Mouse (Mus musculus) lung, adult 2 months (tissue): ENCODE data around the gene Maml3. TPM values are rescaled to one million over a fixed set of nuclear protein-coding genes. Genes with fewer than 3 reads are reported as not detected.

Experiments used
- DNase-seq: peaks from one replicate; pipeline ENCODE4 v3.0.0; 2022
- H3K4me1 ChIP-seq: fragments of 200-500 bp; 2 replicates; pipeline ENCODE4 v1.6.1; 2011; ENCODE audit warnings: low read length; ENCODE audit not compliant: control insufficient read depth, insufficient read depth
- H3K4me3 ChIP-seq: fragments of 200-500 bp; replicated peaks from 2 replicates; pipeline ENCODE3; 2011; ENCODE audit warnings: low read depth, mild to moderate bottlenecking, control low read depth, low read length; ENCODE audit errors: extremely low read depth
- CTCF ChIP-seq: fragments of 200-500 bp; IDR thresholded peaks from 2 replicates; pipeline ENCODE4 v1.5.1; 2011; ENCODE audit warnings: mild to moderate bottlenecking, low read length, control low read depth; ENCODE audit not compliant: insufficient read depth
- POLR2A ChIP-seq: fragments of 200-500 bp; IDR thresholded peaks from 2 replicates; pipeline ENCODE4 v1.6.1; 2011; ENCODE audit warnings: low read depth, mild to moderate bottlenecking, control low read depth, low read length, borderline replicate concordance; ENCODE audit errors: extremely low read depth
- WGBS: fragments of 180-500 bp; shearing (Covaris S2); methylation state at CpG from one replicate; pipeline ENCODE4 v1.1.7; 2018; 5-methylcytosine and 5-hydroxymethylcytosine counted together
- polyA plus RNA-seq: library from polyadenylated mRNA; depleted of rRNA; stranded (reverse); fragments of >200 nt; gene quantifications from 2 replicates; pipeline ENCODE4 v1.2.3, GENCODE M21; 2012

Gene Maml3
- polyA plus RNA-seq, 1 experiment: 11.2 TPM

GRCm38 (mm10) chr3:51952728-51953623, 151.9 kb downstream of the Maml3 start:
- TF ChIP-seq CTCF (no peak), POLR2A (no peak)
- H3K4me3 ChIP-seq: no peak overlapping the region
- DNase-seq: no peak

DNA sequence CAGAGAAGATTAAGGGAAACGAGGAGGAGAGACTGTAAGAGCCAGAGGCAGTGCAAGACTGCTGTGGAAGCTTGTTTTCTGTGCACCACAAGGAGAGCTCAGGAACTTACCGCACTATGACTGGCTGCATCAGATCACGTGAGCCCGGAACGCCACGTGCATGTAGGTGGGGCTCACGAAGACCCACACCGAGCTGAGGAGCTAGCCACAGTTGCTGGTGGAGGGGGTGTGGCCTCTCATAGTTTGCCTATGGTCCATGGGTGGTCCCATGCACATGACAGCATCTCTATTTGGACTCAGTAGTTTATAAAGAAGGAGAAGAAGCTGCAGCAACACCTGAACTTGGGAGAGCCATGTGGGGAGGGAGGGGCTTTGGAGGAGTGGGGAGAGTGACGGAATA, 152.6 kb downstream of the Maml3 start:
- no peak for DNase-seq
- 75% methylated on average over 9 of the region's 9 CpGs for WGBS
- no peak for TF ChIP-seq POLR2A
- no peak for TF ChIP-seq CTCF
- Histone ChIP-seq H3K4me3 (no peak overlapping the region), H3K4me1 (peaks cover 8% of the 10 kb centered on the region; the same call in 1 of the 2 replicates)

More at GRCm38 (mm10) chr3:51952728-51953623, 151.9 kb downstream of the Maml3 start:
- WGBS: 75% methylated on average over 33 of the region's 33 CpGs
- peaks cover 8% of the 10 kb centered on the region; the same call in 1 of the 2 replicates for H3K4me1 ChIP-seq

DNA sequence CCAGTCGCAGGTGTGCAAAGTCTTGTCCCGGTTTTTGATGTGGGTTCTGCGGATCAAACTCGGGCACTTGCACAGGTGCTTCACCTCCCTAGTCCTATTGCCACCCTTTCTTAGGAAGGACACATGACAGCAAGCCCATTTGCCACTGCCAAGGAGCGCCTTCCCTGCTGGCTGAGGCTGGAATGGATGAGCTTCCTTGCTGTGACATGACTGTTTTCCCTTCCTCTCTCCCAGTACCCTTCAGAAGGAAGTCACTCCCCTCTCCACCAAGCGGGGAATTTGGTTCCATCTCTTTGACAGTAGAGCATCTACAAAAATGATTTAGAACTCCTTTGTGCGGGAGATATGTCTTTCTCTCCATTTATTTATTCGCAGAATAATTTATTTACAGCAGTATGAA, 155.2 kb downstream of the Maml3 start:
- TF ChIP-seq POLR2A (no peak), CTCF (no peak)
- Histone ChIP-seq H3K4me1 (peaks cover 6% of the 10 kb centered on the region; the same call in 1 of the 2 replicates), H3K4me3 (no peak overlapping the region)
- no peak for DNase-seq
- 61% methylated on average over 8 of the region's 8 CpGs for WGBS

DNA sequence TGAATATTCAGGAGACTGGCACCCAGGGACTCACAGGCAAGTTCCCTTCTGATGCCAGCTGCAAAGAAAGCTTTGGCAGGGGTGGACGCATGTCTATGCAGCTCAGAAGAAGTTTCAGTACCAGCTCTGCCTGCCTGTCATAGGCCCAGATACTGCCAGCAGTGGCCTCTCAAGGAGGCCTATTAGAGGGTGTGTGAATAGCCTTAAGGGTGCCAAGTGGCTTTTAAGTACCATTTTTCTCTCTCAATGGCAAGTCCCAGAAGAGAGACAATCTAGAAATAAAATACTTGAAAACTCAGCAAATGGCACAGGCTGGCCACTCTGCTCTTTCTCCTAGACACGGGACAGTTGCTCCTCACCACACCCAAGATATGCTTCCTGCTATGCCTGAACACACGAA, 157.7 kb downstream of the Maml3 start:
- H3K4me3 ChIP-seq: no peak overlapping the region
- TF ChIP-seq POLR2A (no peak), CTCF (no peak)
- H3K4me1 ChIP-seq: peaks cover 3% of the 10 kb centered on the region; the same call in 1 of the 2 replicates
- peak; percentile 41 for DNase-seq
- 50% methylated on average over 3 of the region's 3 CpGs for WGBS

GRCm38 (mm10) chr3:51943642-51944041, 161.2 kb downstream of the Maml3 start:
- H3K4me1 ChIP-seq: no peaks in the 10 kb centered on the region; the same call in 1 of the 2 replicates
- DNase-seq: no peak
- no peak overlapping the region for H3K4me3 ChIP-seq
- no peak for TF ChIP-seq CTCF
- TF ChIP-seq POLR2A: no peak
- 66% methylated on average over 8 of the region's 8 CpGs for WGBS

GRCm38 (mm10) chr3:51941781-51942180, 163.1 kb downstream of the Maml3 start:
- WGBS: 66% methylated on average over 8 of the region's 8 CpGs
- H3K4me1 ChIP-seq: no peaks in the 10 kb centered on the region; the same call in 1 of the 2 replicates
- TF ChIP-seq POLR2A (no peak), CTCF (no peak)
- no peak for DNase-seq
- no peak overlapping the region for H3K4me3 ChIP-seq

DNA sequence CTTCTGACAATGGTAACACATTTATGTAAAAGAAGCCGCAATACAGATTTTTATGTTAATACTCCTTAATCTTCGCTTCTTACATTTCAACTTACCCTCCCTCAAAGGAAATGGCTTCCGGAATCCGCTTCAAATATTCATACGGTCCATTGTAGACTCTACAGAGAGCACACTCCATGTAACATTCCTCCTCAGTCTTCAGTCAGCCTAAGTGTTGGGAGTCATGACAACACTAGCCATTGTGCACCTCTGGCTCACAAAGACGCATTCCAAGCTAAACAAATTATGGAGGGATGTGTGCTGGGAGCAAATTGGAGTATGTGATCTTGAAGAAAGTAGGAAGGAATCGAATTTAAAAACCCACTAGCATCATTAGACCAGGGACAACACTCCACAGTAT, 165.0 kb downstream of the Maml3 start:
- TF ChIP-seq CTCF: no peak
- no peak for TF ChIP-seq POLR2A

DNA sequence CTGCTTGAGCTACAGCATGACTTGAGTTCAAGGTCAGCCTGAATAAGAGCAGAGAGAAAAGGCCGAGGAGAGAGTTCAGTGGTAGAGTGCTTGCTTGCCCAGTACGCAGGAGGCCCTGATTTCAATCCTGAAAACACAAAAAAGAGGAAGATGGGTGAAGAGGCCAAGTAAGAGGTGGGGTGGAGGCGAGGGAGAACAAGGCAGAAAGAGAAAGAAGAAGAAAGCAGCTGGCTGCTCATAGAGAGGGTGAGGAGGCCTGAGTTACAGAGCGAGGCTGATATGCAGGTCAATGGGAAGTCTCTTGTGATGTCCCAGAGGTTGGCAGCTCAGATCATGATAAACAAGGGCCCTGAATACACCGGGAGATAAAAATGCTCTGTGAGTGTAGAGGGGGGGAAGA, 165.8 kb downstream of the Maml3 start:
- 75% methylated on average over 5 of the region's 5 CpGs for WGBS
- DNase-seq: no peak
- no peak for TF ChIP-seq POLR2A
- Histone ChIP-seq H3K4me3 (no peak overlapping the region), H3K4me1 (no peaks in the 10 kb centered on the region; the same call in 1 of the 2 replicates)

More for the DNA sequence above, 165.0 kb downstream of the Maml3 start:
- no peak overlapping the region for H3K4me3 ChIP-seq
- DNase-seq: no peak
- H3K4me1 ChIP-seq: no peaks in the 10 kb centered on the region; the same call in 1 of the 2 replicates
- WGBS: 83% methylated on average over 7 of the region's 7 CpGs

- Histone ChIP-seq H3K4me3 (no peak overlapping the region), H3K4me1 (no peaks in the 10 kb centered on the region)
- 89% methylated on average over 5 of the region's 5 CpGs for WGBS
- DNase-seq: no peak
- TF ChIP-seq POLR2A (no peak), CTCF (no peak)
These were observed 167.7 kb downstream of the Maml3 start for GRCm38 (mm10) chr3:51937176-51937575.
